Mouse (Mus musculus): ENCODE measurements around the gene Auh.

DNA sequence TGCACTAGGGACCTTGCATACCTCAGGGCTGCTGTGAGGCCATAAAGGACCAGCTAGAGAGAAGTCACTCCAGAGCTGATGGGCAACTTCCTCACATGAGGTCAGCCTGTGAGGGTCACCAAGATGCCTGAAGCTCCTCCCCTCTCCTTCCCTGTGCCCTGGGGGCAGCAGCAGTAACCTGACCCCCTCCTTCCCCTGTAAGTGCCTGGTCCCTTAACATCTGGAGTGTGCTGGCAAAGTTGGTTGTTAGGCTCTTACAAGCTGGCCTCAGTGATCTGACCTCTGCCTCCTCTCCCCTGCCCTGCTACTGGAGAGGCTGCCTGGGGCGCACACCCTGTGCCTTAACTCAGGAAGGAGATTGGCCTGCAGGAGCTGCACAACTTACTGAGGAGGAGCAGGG lies 75.9 kb downstream of the Auh start:
- TF ChIP-seq POLR2A (IDR thresholded peaks at IDR 0.05; ENCODE audit: control insufficient read depth in 1 of 2, insufficient read depth in 1 of 2, low read depth in 1 of 2, low read length in 2 of 2, poor library complexity in 1 of 2) (no peak), EP300 (IDR thresholded peaks at IDR 0.05; ENCODE audit: low read depth in 1 of 2, low read length in 2 of 2) (no peak), CTCF (IDR thresholded peaks at IDR 0.05 in 2 of 3, conservative IDR thresholded peaks at IDR 0.05 in 1 of 3; ENCODE audit: control insufficient read depth in 1 of 3, insufficient read depth in 1 of 3, low read depth in 2 of 3, low read length in 3 of 3, poor library complexity in 1 of 3, severe bottlenecking in 1 of 3) (no peak), MXI1 (IDR thresholded peaks at IDR 0.05; ENCODE audit: low read depth, low read length) (no peak), HCFC1 (IDR thresholded peaks at IDR 0.05; ENCODE audit: low read depth, low read length) (no peak), GATA1 (IDR thresholded peaks at IDR 0.05; ENCODE audit: low read depth, low read length) (no peak), MAX (IDR thresholded peaks at IDR 0.05; ENCODE audit: low read length) (no peak), ZMIZ1 (IDR thresholded peaks at IDR 0.05; ENCODE audit: low read depth, low read length) (no peak), ZNF384 (IDR thresholded peaks at IDR 0.05; ENCODE audit: low read depth, low read length) (no peak), MEF2A (IDR thresholded peaks at IDR 0.05; ENCODE audit: extremely low read depth, insufficient replicate concordance, low read depth, low read length, poor library complexity, severe bottlenecking) (no peak)
